Mouse (Mus musculus) intestine, embryonic 15.5 days (tissue): ENCODE data around the gene Vps72. TPM values are rescaled to one million over a fixed set of nuclear protein-coding genes. Genes with fewer than 3 reads are reported as not detected.

Experiments used
- ATAC-seq: fragments of 200-750 bp; cut with Nextera tagmentation; 2 replicates; pipeline ENCODE4 v1.8.0; 2017; ENCODE audit warnings: moderate TSS enrichment, moderate library complexity
- H3K27ac ChIP-seq: fragments of 300-500 bp; sonication (generic); 2 replicates; pipeline ENCODE4 v1.5.1; 2015; ENCODE audit warnings: mild to moderate bottlenecking, inconsistent platforms
- H3K27me3 ChIP-seq: fragments of 300-500 bp; sonication (generic); replicated peaks from 2 replicates; pipeline ENCODE4 v1.6.1; 2015; ENCODE audit warnings: inconsistent platforms
- H3K36me3 ChIP-seq: fragments of 300-500 bp; sonication (generic); 2 replicates; pipeline ENCODE4 v1.6.1; 2015; ENCODE audit warnings: inconsistent platforms
- H3K4me1 ChIP-seq: fragments of 300-500 bp; sonication (generic); replicated peaks from 2 replicates; pipeline ENCODE4 v1.6.1; 2015; ENCODE audit warnings: inconsistent platforms
- H3K4me2 ChIP-seq: fragments of 300-500 bp; sonication (generic); replicated peaks from 2 replicates; pipeline ENCODE4 v1.6.1; 2015; ENCODE audit warnings: mild to moderate bottlenecking, inconsistent platforms
- H3K4me3 ChIP-seq: fragments of 300-500 bp; sonication (generic); replicated peaks from 2 replicates; pipeline ENCODE4 v1.5.1; 2015; ENCODE audit warnings: inconsistent platforms
- H3K9ac ChIP-seq: fragments of 300-500 bp; sonication (generic); 2 replicates; pipeline ENCODE4 v1.6.1; 2015; ENCODE audit warnings: inconsistent platforms
- H3K9me3 ChIP-seq: fragments of 300-500 bp; sonication (generic); 2 replicates; pipeline ENCODE4 v1.6.1; 2016; ENCODE audit warnings: inconsistent platforms
- WGBS: fragments of 180-500 bp; shearing (Covaris S2); methylation state at CpG from one replicate; pipeline ENCODE4 v1.1.7; 2015; 5-methylcytosine and 5-hydroxymethylcytosine counted together
- polyA plus RNA-seq: library from polyadenylated mRNA; unstranded; fragments of >200 nt; fragmentation: Nextera tagmentation; extraction: Ambion mirVana; gene quantifications from 2 replicates; pipeline ENCODE4 v1.2.1, GENCODE M21; 2015

Gene Vps72
- polyA plus RNA-seq, 1 experiment from 2014 or later = 113 TPM

DNA sequence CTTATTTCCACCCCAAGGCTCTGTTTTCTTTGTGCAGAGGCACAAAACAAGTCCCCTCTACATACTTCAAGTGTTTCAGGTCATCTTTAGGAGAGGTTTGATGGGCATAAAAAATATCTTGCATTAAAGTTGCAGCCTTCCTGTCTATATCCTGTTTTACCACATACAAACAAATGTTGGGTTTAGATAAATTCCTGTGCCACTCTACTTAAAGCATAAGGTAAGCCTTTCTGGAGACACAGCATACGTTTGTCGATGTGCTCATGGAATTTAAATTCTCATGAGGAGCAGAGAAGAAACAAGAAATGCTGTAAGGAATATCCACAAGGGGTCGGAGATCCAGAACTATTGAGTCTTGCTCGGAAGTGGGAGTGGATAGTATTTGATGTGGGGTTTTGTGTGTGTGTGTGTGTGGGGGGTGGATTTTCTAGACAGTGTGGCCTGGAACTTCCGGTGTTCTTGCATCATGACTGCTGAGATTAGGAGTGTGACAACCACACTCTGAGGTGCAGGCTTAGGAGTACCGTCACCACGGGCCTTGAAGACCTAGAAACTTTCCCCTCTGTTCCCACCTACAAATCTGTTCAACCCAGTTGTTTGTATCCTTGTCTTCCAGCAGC, 24.7 kb downstream of the Vps72 start:
- ATAC-seq = no peak
- Histone ChIP-seq H3K36me3 (peaks cover 4% of the 10 kb centered on the region; the same call in 1 of the 2 replicates), H3K27me3 (no peaks in the 10 kb centered on the region), H3K4me1 (0 out of 2 replicates have a peak, but pooled peaks cover 8% of the 10 kb centered on the region), H3K4me3 (peak overlapping the region; percentile 30), H3K27ac (no peak overlapping the region), H3K9me3 (no peaks in the 10 kb centered on the region), H3K4me2 (peak overlapping the region; percentile 67), H3K9ac (no peak overlapping the region)
- WGBS = 79% methylated on average over 7 of the region's 7 CpGs

DNA sequence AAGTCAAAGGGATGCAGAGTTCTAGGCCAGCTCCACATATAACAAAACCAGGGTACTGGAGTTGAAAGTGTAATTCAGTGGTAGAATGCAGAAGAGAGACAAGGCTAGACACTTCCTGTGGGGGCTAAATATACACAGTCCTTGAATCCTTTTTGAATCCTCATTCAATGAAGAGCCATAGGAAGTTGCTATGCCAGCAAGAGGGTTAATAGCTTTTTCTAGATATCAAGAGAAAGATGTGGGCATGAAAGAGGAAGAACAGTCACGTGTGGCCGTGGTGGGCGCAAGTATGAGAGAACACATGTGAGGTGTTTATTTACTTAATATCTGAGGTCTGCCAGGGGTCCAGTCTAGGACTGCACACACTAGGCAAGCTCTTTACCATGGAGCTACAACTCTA, 25.5 kb downstream of the Vps72 start:
- Histone ChIP-seq H3K9me3 (no peaks in the 10 kb centered on the region), H3K4me3 (no peak overlapping the region), H3K9ac (no peak overlapping the region), H3K4me2 (no peak overlapping the region), H3K36me3 (no peaks in the 10 kb centered on the region; the same call in none of the 2 replicates), H3K27ac (no peak overlapping the region), H3K4me1 (0 out of 2 replicates have a peak, but pooled peaks cover 8% of the 10 kb centered on the region), H3K27me3 (no peaks in the 10 kb centered on the region)
- WGBS = 82% methylated on average over 3 of the region's 3 CpGs
- no peak for ATAC-seq

GRCm38 (mm10) chr3:95139586-95140288, 28.9 kb downstream of the Vps72 start:
- H3K4me2 ChIP-seq = 0 out of 2 replicates have a peak overlapping the region, but pooled peaks have one; percentile 17
- 72% methylated on average over 25 of the region's 25 CpGs for WGBS
- ATAC-seq = no peak

DNA sequence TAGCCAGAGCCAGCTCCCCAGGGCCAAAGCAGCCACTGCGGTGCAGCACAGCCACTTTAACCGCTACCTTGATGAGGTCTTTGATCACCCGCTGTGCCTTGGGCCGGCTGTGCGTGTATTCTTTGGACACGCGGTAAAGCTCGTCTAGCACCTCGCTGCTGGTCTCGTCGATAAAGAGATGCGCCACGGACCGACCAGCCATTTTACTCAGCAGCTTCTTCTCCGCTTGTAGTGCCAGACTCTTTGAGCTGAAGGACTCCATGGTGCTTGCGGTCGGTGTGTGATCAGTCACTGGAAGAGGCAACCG, 29.4 kb downstream of the Vps72 start:
- Histone ChIP-seq H3K27ac (no peak overlapping the region), H3K4me3 (no peak overlapping the region), H3K9me3 (no peaks in the 10 kb centered on the region), H3K4me2 (0 out of 2 replicates have a peak overlapping the region, but pooled peaks have one; percentile 17), H3K4me1 (0 out of 2 replicates have a peak, but pooled peaks cover under 1% of the 10 kb centered on the region), H3K36me3 (no peaks in the 10 kb centered on the region; the same call in none of the 2 replicates), H3K27me3 (no peaks in the 10 kb centered on the region), H3K9ac (no peak overlapping the region)
- ATAC-seq = no peak
- WGBS = 68% methylated on average over 18 of the region's 18 CpGs

More at GRCm38 (mm10) chr3:95139586-95140288, 28.9 kb downstream of the Vps72 start:
- Histone ChIP-seq H3K27me3 (no peaks in the 10 kb centered on the region), H3K36me3 (no peaks in the 10 kb centered on the region; the same call in none of the 2 replicates), H3K9ac (no peak overlapping the region), H3K27ac (no peak overlapping the region), H3K9me3 (no peaks in the 10 kb centered on the region), H3K4me3 (no peak overlapping the region), H3K4me1 (0 out of 2 replicates have a peak, but pooled peaks cover 5% of the 10 kb centered on the region)

DNA sequence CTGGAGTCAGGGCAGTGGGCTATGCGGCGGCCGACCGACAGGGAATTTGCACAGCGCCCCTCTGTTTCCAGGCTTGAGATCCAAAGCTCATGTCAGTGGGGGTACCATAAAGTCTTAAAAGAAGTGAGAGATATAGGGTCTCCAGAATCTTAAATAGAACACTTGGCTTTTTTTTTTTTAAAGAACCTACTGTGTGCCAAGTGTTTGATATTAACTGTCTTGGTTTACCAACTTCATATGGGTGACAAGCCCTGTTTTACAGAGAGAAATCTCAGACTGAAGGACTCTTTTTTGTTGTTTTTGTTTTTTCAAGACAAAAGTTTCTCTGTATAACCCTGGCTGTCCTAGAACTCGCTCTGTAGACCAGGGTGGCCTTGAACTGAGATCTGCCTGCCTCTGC, 30.0 kb downstream of the Vps72 start:
- no peak overlapping the region for H3K27ac ChIP-seq
- no peak overlapping the region for H3K9ac ChIP-seq
- H3K4me3 ChIP-seq = no peak overlapping the region
- no peaks in the 10 kb centered on the region for H3K9me3 ChIP-seq
- 95% methylated on average over 6 of the region's 6 CpGs for WGBS
- no peaks in the 10 kb centered on the region; the same call in none of the 2 replicates for H3K36me3 ChIP-seq
- H3K4me2 ChIP-seq = no peak overlapping the region
- H3K4me1 ChIP-seq = no peaks in the 10 kb centered on the region
- no peaks in the 10 kb centered on the region for H3K27me3 ChIP-seq
- no peak for ATAC-seq

DNA sequence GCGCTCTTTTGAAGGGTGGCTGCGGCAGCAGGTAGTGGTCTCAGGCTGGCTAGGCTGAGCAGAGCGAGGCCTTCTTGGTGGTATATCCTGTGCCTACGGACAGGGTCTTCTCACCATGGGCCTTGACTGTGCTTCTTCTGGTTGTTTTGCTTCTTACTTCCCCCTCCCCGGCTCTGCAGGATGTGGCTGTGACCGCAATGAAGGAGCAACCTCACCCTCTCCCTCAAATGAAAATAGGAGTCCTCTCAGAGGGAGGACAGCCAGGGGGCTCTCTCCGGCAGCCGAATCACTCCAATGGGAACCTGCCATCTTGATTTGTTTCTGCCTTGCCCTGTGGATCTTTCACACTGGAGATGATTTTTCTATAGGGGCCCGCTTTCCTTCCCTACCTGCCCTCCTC, 30.7 kb downstream of the Vps72 start:
- Histone ChIP-seq H3K36me3 (no peaks in the 10 kb centered on the region; the same call in none of the 2 replicates), H3K4me3 (no peak overlapping the region), H3K27ac (no peak overlapping the region), H3K27me3 (no peaks in the 10 kb centered on the region), H3K4me1 (no peaks in the 10 kb centered on the region), H3K4me2 (no peak overlapping the region), H3K9ac (no peak overlapping the region), H3K9me3 (no peaks in the 10 kb centered on the region)
- ATAC-seq = no peak
- WGBS = 91% methylated on average over 9 of the region's 9 CpGs

DNA sequence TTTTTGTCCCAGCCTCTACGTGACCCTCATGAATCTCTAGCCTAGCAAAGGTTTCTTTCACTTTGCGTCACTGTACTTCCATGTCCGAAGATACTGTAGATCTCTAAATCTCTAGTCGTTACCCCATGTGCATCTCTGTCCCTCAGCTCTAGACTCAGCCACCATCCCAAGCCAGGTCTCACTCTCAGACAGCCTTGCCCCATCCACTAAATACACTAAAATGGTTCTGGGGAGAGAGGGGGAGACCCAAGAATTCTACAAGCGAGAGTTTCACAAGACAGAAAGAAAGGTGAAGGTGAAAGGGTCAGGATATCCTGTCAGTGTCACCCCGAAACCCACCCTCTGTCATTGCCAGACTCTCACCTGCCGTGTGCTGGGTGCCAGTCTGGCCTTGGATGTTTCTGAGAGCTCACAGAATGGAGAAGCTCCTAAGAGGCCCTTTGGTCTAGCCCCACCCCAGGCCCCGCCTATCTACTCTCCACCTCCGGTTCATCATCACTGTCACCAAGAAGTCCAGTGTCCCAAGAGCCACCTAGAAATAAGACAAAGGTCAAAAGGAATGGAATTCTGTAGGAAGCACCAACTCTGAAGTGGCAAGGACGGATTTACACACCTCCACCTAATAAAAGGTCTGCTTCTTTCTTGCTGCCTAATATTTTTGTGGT, 31.3 kb downstream of the Vps72 start, which contains the start of gene Tnfaip8l2:
TSS of gene Tnfaip8l2 (minus strand) at position 409 of the 665 bp plus-strand sequence.
- peak; percentile 64 for ATAC-seq
- Histone ChIP-seq H3K9me3 (no peaks in the 10 kb centered on the region), H3K4me3 (no peak within 1 kb of the TSS), H3K4me1 (no peaks in the 10 kb centered on the region), H3K27ac (no peak within 1 kb of the TSS), H3K4me2 (no peak within 1 kb of the TSS), H3K27me3 (no peaks in the 10 kb centered on the region), H3K9ac (no peak within 1 kb of the TSS), H3K36me3 (no peaks in the 10 kb centered on the region; the same call in none of the 2 replicates)
- WGBS = 83% methylated on average over 10 of the region's 10 CpGs

- peak; percentile 83 for ATAC-seq
- Histone ChIP-seq H3K9me3 (no peaks in the 10 kb centered on the region), H3K27me3 (no peaks in the 10 kb centered on the region), H3K9ac (no peak overlapping the region), H3K36me3 (no peaks in the 10 kb centered on the region; the same call in none of the 2 replicates), H3K4me2 (no peak overlapping the region), H3K27ac (no peak overlapping the region), H3K4me3 (no peak overlapping the region), H3K4me1 (no peaks in the 10 kb centered on the region)
- 6% methylated on average over 5 of the region's 5 CpGs for WGBS
These were observed 31.8 kb downstream of the Vps72 start for GRCm38 (mm10) chr3:95142617-95143011.

DNA sequence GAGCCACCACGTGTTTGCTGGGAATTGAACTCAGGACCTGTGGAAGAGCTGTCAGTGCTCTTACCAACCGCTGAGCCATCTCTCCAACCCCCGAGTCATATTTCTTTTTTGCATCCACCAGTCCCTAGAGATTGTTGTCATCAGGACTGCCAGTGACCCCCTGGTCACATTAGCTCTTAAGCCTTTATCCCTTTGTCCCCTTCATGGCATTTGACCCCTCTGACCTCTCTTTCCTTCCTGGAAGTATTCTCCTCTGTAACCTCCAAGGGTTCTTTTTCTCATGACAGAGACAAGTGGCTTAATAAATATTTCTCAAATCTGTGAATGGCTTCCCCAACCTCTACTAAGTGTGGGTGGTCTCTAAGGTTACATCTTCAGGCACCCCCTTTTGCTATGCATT, 37.1 kb downstream of the Vps72 start:
- no peak overlapping the region for H3K4me2 ChIP-seq
- WGBS = 68% methylated on average over 3 of the region's 3 CpGs
- no peaks in the 10 kb centered on the region for H3K27me3 ChIP-seq
- no peaks in the 10 kb centered on the region for H3K9me3 ChIP-seq
- no peak for ATAC-seq
- no peaks in the 10 kb centered on the region for H3K36me3 ChIP-seq
- no peaks in the 10 kb centered on the region for H3K4me1 ChIP-seq
- no peak overlapping the region for H3K9ac ChIP-seq
- H3K4me3 ChIP-seq = no peak overlapping the region
- no peak overlapping the region for H3K27ac ChIP-seq

GRCm38 (mm10) chr3:95153874-95154273, 43.1 kb downstream of the Vps72 start:
- Histone ChIP-seq H3K4me1 (no peaks in the 10 kb centered on the region), H3K9me3 (no peaks in the 10 kb centered on the region), H3K36me3 (no peaks in the 10 kb centered on the region), H3K4me2 (no peak overlapping the region), H3K27ac (no peak overlapping the region), H3K9ac (no peak overlapping the region), H3K27me3 (no peaks in the 10 kb centered on the region), H3K4me3 (no peak overlapping the region)
- 60% methylated on average over 4 of the region's 4 CpGs for WGBS
- no peak for ATAC-seq

DNA sequence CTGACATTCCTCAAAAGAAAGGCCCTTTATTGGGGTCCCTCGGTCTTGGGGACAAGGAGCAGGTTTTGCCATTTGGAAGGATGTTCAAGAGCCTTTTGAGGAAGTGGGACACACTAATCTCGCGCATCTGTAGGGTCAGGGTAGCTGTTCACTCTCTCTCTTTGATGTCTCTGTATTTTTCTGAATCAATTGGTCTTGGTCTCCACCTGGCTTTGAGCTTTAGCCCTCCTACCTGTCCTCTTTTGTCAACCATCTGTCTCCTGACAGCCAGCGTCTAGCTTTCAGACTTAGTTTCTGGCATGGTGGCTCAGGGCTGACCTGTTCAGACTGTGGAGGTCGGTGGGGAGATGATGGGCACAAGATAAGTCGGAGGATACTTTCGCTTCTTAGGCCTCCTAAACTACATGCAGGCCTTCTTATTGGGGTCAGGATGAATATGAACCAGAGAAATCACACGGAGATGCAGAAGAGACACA, 48.7 kb downstream of the Vps72 start:
- Histone ChIP-seq H3K4me1 (peaks cover 32% of the 10 kb centered on the region), H3K4me2 (peak overlapping the region; percentile 93), H3K9ac (peak overlapping the region; percentile 71), H3K4me3 (peak overlapping the region; percentile 70), H3K36me3 (no peaks in the 10 kb centered on the region), H3K27ac (no peak overlapping the region), H3K9me3 (no peaks in the 10 kb centered on the region), H3K27me3 (no peaks in the 10 kb centered on the region)
- 24% methylated on average over 8 of the region's 8 CpGs for WGBS
- peak; percentile 5; the same call in 1 of the 2 replicates for ATAC-seq
